Mouse (Mus musculus): ENCODE measurements around the gene Zc3h4.
A peak's percentile ranks its signal among the peaks of the same experiment; 100 is the strongest.

Gene Zc3h4

DNA sequence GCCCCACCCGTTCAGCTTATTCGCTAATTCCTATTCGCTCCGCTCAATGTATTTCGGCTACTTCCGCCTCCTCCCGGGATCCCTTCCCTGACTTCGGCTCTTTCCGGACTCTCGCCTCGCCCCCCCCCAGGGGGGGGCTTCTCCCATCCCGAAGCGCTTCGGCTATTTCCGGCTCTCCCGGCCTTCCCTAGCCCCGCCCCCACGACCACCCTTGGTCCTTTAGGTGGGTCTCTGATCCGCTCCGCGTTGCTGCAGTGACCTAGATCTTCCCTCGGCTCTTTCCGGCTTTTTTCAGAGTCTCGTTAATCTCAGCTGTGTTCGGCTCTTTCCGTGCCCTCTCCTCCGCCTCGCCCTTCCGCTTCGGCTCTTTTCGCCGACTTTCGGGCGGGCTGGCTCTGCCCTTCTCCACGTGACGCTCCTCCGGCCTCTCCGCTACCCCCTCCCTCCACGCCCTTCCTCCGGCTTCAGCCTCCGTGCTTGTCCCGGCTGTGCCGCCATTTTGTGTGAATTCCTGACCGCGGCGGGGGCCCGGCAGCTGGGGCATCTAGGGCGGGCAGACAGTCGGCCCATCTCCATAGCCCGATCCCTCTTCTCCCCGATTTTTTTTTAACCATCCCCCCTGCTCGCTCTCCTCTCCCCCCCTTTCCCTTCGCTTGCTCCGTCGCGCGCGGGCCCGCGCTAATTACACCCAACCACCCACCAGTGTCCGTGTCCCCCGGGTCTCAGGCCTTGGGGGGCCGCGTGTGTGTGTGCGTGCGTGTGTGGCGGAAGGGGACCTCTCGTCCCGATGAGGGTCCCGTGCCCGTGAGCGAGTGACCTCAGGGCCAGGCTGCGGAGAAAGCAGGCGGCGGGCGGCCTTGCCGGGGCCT is 656 bp upstream of the Zc3h4 start:
- DNase-seq (ENCODE audit: low spot score in 2 of 2): peak; percentile 97

DNA sequence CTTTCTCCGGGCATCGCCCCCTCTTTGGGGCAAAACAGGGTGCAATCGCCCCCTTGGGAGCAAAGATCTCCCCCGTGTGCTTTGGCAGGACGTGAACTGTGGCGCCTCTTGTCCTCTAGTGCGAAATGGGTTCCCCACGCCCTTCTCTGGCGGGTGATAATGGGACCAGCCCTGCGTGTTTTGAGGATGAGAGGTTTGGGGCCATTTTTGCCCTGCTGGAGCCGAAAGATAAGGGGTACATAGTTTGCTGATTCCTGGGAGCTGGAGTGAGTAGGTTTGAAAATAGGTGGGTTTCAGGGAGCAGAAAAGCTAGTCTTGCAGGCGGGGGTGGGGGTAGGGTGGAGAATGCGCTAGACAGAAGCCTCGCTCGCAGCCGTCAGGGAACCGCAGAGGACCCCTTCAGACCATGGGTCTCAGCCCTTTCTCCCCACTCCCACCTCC is 1.3 kb downstream of the Zc3h4 start:
- DNase-seq (ENCODE audit: low spot score in 2 of 2): peak; percentile 85 to 90

GRCm38 (mm10) chr7:16402449-16402848 is 1.7 kb downstream of the Zc3h4 start:
- peak in 1 of 2 experiments; percentile 73 for DNase-seq (ENCODE audit: low spot score in 2 of 2)

GRCm38 (mm10) chr7:16402968-16403948 is 2.5 kb downstream of the Zc3h4 start:
- peak; percentile 57 to 81 for DNase-seq (ENCODE audit: low spot score in 2 of 2)

DNA sequence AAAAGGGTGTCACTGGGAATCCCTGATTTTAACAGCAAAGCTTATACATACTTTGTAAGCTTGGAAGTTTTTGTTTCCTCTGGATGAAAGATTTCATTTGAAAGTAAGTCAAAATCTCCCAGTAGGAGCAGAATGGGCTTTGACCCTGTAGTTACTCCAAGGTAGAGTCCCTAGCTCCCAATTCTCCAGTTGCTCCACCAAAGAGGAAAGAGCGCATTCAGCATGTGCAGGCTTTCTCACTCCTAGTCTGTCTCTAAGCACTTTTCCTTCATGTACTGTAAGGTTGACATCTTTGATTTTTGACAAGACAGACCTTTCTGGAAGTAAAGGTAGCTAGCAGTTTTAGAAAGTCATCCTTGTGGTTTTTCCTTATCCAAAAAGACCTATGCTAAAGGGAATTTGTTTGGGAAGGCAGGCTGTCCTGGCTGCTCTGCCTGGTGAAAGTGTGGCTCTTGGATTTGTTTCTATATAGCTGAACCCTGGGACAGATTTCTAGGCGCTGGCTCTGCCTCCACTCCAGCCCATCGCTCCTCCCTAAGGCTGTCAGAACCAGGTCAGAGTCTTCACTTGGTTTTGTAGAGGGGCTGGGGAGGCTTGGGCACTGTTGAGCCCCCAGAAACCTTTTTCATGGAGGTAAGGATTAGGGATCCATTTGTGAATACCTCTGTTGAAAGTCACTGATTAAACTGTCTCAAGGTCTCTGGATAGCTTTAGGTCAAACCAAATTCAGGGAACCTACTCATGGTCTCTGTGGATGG is 3.8 kb downstream of the Zc3h4 start:
- no peak for DNase-seq (ENCODE audit: low spot score in 2 of 2)

DNA sequence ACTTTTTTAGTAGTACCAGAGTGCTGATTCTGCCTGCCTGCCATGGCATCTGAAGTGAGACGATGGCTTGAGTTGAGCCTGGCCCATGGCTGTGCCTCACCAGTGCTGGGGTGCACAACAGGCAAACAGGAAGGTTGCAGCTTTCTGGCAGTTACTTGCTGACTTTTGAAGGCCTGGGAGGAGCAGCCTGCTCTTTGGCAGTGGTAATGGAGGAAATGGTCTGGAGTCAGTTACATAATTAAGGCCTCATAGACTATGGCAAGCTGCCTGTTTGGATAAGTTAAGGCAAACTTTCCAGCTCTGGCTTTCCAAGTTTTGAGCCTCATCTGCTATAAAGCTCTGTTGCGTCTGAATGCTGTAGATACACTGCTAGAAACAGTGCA is 4.4 kb downstream of the Zc3h4 start:
- peak; percentile 45 to 78 for DNase-seq (ENCODE audit: low spot score in 2 of 2)

GRCm38 (mm10) chr7:16405516-16406351 is 5.0 kb downstream of the Zc3h4 start:
- peak; percentile 60 to 80 for DNase-seq (ENCODE audit: low spot score in 2 of 2)

DNA sequence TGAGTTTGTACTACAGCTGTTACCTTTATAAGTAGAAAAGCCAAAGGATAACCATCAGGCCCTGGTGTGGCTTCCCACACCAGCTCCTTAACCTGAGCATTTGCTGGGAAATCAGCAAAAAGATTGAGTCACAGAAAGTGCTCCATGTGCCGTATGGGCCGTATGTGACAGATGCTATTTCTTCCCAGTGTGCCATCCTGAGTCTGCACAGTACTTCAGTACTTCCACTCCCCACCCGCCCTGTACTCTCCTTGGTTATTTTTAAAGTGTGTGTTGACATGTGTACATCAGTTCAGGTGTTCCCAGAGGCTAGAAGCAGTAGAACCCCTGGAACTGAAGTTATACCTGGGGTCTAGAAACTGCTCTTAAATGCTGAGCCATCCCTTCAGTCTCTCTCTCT is 6.3 kb downstream of the Zc3h4 start:
- DNase-seq (ENCODE audit: low spot score in 2 of 2): no peak

DNA sequence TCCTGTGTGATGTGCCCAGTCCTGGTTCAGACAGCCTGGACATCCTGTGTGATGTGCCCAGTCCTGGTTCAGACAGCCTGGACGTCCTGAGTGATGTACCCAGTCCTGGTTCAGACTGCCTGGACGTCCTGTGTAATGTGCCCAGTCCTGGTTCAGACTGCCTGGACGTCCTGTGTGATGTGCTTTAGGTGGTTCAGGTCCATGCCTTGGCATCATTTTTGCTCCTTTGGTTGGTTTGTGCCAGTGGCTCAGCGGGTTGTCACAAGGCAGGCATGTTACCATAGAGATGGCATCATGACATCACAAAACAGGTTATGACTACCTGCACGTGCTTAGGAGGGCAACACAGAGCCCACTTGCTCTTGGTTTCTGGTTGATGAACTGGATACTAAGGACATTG is 10.4 kb downstream of the Zc3h4 start:
- DNase-seq (ENCODE audit: low spot score in 2 of 2): no peak

GRCm38 (mm10) chr7:16412220-16412896 is 11.6 kb downstream of the Zc3h4 start:
- no peak for DNase-seq (ENCODE audit: low spot score in 2 of 2)

GRCm38 (mm10) chr7:16412930-16413329 is 12.2 kb downstream of the Zc3h4 start:
- no peak for DNase-seq (ENCODE audit: low spot score in 2 of 2)

DNA sequence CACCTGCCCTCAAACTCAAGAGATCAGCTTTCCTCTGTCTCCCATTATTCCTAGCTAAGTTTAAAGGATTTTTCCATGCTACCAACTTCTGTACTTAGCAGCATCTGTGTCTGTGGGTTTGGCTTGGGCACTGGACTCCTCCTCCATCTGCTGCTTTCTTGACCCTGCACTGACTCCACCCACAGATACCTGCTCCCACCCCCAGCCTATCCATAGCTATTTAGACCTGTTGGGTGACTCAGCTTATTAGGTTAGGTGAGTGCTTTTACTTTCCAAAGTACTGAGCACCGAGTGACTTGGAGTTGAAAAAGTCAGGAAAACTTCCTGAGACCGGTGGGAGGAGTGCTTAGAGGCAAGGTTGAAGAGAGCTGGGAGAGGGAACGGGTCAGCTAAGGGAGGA is 14.7 kb downstream of the Zc3h4 start:
- DNase-seq (ENCODE audit: low spot score in 2 of 2): no peak

GRCm38 (mm10) chr7:16417141-16417771 is 16.5 kb downstream of the Zc3h4 start:
- DNase-seq (ENCODE audit: low spot score in 2 of 2): no peak

DNA sequence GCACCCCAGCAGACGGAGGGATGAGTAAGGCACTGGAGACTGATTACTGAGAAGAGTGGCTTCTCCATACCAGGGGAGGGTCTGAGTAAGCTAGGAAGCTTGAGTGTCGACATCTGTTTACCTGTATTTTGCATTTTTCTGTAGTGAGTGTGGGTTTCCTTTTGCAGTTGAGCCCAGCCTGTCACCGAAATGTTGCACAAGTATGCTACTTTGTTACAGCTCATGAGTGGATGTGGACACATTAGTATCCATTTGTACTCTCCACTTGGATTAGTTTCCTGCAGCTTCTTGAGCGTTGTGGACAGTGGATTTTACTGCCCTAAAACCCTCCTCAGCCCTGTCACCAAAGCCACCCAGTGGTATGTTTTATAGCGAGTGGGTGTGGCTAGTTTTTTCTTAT is 18.0 kb downstream of the Zc3h4 start:
- no peak for DNase-seq (ENCODE audit: low spot score in 2 of 2)

- no peak for DNase-seq (ENCODE audit: low spot score in 2 of 2)
Observed at GRCm38 (mm10) chr7:16420493-16421118, 19.9 kb downstream of the Zc3h4 start.

DNA sequence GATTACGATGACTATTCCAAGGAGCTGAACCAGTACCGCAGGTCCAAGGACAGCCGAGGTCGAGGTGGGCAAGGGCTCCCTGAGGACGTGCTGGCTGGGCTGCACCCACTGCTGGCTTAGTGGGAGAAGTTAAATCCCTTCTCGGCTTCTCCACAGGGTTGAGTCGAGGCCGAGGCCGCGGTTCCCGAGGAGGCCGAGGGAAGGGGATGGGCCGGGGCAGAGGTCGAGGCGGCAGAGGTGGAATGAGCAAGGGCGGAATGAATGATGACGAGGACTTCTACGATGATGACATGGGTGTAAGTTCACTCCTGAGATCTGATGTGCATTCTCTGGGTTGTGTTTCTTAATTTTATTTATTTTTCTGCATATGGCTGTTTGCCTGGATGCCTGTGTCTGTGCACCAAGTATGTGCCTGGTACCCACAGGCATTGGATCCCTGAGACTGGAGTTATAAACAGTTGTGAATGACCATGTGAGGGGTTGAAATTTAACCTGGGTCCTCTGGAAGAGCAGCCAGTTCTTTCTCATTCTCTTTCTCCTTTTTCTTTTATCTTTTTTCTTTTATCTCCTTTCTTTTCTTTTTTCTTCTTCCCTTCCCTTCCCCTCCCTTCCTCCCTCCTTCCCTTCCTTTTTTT is 21.6 kb downstream of the Zc3h4 start:
- no peak for DNase-seq (ENCODE audit: low spot score in 2 of 2)

DNA sequence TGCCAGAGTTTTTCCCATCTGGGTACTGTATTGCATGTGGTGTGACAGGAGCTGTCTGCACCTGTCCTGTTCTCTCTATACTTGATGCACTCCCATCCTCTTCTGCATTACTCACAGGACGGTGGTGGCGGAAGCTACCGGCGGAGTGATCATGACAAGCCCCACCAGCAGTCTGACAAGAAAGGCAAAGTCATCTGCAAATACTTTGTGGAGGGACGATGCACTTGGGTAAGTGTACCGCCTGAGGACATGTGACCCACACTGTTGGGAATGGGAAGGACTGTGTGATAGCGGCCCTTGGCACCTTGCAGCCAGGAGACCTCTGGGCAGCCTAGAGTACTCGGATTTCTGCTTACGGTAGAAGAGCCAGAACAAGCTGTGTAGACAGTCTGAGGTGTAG is 23.0 kb downstream of the Zc3h4 start:
- no peak for DNase-seq (ENCODE audit: low spot score in 2 of 2)

GRCm38 (mm10) chr7:16425721-16426120 is 25.0 kb downstream of the Zc3h4 start:
- DNase-seq (ENCODE audit: low spot score in 2 of 2): no peak

All from spleen, postnatal 4 days (tissue).